Mouse (Mus musculus): Measurements from ENCODE around the gene Klhl12. TPM values are rescaled to one million over a fixed set of nuclear protein-coding genes. Genes with fewer than 3 reads are reported as not detected.
"Not testable (repeated sequence)": the region's sequence is repeated elsewhere in the genome, so short reads cannot be mapped to it uniquely, and the experiment has no call there.

Gene Klhl12
- polyA plus RNA-seq, 1 experiment from 2014 or later: 44.5 TPM

DNA sequence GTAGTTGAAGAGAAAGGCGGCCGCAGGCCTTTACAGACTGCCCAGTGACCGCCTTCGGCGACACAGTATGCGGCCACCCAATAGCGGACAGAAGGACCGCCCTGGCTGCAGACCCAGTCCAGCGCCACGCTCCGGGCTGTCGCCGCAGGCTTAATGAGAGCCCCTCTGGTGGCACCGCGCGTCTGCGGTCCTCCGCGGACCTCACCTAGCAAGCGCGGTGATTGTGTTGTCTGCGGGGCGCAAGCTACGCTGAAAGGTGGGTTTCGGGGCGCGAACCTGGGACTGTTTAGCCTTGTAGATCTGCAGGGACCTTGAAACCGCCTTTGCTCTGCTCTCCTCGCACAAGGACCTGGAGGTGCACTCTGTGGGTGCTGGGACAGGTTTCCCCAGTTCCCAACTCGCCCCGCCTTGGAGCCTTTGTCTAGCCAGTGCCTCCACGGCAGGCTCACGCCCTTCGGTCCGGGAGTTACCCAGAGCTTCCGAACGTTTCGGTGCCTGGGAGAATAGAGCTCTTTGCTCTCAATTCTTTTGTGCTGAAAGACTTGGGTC lies 58.1 kb downstream of the Klhl12 start:
- peak overlapping the region; percentile 86 for H3K4me2 ChIP-seq
- H3K27me3 ChIP-seq (replicated peaks; ENCODE audit: control insufficient read depth, insufficient read depth, low read length): peaks cover 18% of the 10 kb centered on the region
- ATAC-seq (replicated peaks; ENCODE audit: low FRiP score) (no peak; the same call in 1 of the 2 replicates), DNase-seq (ENCODE audit: low spot score) (peak; percentile 53)
- WGBS: 3% methylated on average over 38 of the region's 38 CpGs
- H3K4me3 ChIP-seq (ENCODE audit: low read depth, low read length): peak overlapping the region; percentile 56
- peaks cover 9% of the 10 kb centered on the region for H3K4me1 ChIP-seq (replicated peaks; ENCODE audit: control insufficient read depth, insufficient read depth, low read length)
- H3K9ac ChIP-seq (ENCODE audit: low read depth, low read length): peak overlapping the region; percentile 52
- no peaks in the 10 kb centered on the region for H3K9me3 ChIP-seq (ENCODE audit: control insufficient read depth, low read length)
- H3K36me3 ChIP-seq (ENCODE audit: control insufficient read depth, insufficient read depth, low read length): no peaks in the 10 kb centered on the region
- no peak overlapping the region for H3K27ac ChIP-seq (ENCODE audit: low read depth, low read length)

DNA sequence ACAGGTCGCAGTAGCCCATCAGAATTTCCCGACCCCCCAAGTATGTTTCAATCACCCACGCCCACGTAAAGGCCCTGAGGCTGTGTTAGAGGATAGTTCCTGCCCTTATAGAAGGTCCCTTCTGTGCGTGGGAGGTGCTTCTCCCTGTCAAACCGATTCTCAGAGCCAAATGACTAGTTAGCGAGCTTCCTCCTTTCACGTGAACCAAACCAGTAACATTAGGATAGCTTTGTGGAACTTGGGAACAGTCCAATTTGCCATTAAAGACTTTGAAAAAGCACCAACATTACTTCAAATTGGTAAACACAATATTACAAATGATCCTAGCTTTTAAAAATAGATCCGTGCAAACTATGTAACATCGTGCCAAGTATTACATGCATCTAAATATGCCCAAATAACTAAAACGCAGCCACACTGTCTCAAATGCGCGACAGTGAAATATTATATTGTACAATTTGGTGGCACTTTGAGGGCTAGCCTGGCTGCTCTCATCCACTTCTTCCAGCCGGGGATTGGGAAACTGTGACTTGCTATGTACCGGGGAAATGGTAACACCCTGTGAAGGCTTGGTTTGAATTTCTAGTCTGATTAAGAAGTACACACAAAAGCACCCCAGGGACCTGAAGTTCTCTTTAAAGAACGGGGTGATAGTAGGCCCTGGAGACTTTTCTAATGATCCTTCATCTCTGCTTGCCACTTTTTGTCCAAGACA lies 58.7 kb downstream of the Klhl12 start:
- Histone ChIP-seq H3K4me1 (replicated peaks; ENCODE audit: control insufficient read depth, insufficient read depth, low read length) (peaks cover 12% of the 10 kb centered on the region), H3K4me2 (peak overlapping the region; percentile 86), H3K27me3 (replicated peaks; ENCODE audit: control insufficient read depth, insufficient read depth, low read length) (peaks cover 18% of the 10 kb centered on the region), H3K36me3 (ENCODE audit: control insufficient read depth, insufficient read depth, low read length) (no peaks in the 10 kb centered on the region), H3K27ac (ENCODE audit: low read depth, low read length) (no peak overlapping the region), H3K9ac (ENCODE audit: low read depth, low read length) (peak overlapping the region; percentile 52; the same call in 1 of the 2 replicates), H3K9me3 (ENCODE audit: control insufficient read depth, low read length) (no peaks in the 10 kb centered on the region), H3K4me3 (ENCODE audit: low read depth, low read length) (peak overlapping the region; percentile 56)
- no peak for ATAC-seq (replicated peaks; ENCODE audit: low FRiP score)
- WGBS: 45% methylated on average over 16 of the region's 16 CpGs
- DNase-seq (ENCODE audit: low spot score): no peak

DNA sequence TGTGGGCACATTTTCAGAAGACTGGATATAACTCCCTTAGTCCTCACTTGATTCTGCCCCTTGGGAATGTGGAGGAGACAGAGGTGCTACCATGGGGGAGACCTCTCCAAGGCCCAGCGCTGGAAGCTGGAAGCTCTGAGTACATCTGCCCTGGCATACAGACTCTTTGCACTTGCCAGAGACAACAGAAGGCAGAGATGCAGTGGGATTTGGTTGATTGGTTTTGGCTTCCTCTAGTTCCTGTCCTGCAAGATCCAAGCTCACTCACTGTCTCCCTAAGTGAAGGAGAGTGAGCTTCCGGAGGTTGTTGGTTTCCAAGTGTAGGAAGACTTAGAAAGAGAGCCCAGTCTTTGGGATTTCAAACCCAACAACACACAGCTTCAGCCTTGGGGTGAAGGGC lies 60.6 kb downstream of the Klhl12 start:
- Histone ChIP-seq H3K27ac (ENCODE audit: low read depth, low read length) (no peak overlapping the region), H3K4me2 (no peak overlapping the region), H3K4me1 (replicated peaks; ENCODE audit: control insufficient read depth, insufficient read depth, low read length) (peaks cover 15% of the 10 kb centered on the region), H3K9me3 (ENCODE audit: control insufficient read depth, low read length) (no peaks in the 10 kb centered on the region), H3K27me3 (replicated peaks; ENCODE audit: control insufficient read depth, insufficient read depth, low read length) (peaks cover 18% of the 10 kb centered on the region), H3K9ac (ENCODE audit: low read depth, low read length) (no peak overlapping the region), H3K36me3 (ENCODE audit: control insufficient read depth, insufficient read depth, low read length) (no peaks in the 10 kb centered on the region), H3K4me3 (ENCODE audit: low read depth, low read length) (no peak overlapping the region)
- no peak for DNase-seq (ENCODE audit: low spot score)
- no peak for ATAC-seq (replicated peaks; ENCODE audit: low FRiP score)
- 83% methylated on average over 2 of the region's 2 CpGs for WGBS

DNA sequence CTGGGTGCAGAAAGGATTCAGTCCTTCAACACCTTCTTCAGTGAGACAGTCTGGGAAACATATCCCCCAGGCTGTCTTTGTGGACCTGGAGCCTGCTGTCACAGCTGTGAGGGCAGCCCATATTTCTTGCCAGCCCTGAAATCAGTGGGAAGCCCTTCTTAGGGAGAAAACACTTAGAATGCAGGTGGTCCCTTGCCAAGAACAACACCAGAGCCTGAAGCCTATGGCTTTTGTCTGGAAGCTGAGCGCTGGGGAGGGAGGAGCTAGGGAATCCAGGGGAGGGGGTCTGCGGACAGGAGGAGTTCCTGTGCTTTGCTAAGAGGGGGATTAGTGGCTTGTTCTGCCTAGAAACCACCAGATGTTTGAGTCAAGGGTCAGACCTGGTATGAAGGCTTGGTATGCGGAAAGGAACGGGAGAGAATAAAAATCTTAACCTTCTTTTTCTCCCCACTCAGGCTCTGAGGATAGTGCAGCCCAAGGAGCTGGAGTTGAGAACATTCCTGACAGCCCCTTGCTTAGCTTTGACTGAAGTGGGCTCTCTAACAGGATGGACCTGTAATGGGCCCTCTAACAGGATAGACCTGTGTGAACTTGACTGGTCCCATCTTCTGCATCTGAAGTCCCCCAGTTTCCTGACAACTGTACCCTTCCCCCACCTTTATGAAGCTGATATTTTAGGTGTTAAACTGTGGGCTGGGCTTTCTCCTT lies 61.3 kb downstream of the Klhl12 start:
- no peak for DNase-seq (ENCODE audit: low spot score)
- peaks cover 23% of the 10 kb centered on the region for H3K4me1 ChIP-seq (replicated peaks; ENCODE audit: control insufficient read depth, insufficient read depth, low read length)
- H3K9me3 ChIP-seq (ENCODE audit: control insufficient read depth, low read length): no peaks in the 10 kb centered on the region
- no peak overlapping the region for H3K27ac ChIP-seq (ENCODE audit: low read depth, low read length)
- no peaks in the 10 kb centered on the region for H3K36me3 ChIP-seq (ENCODE audit: control insufficient read depth, insufficient read depth, low read length)
- no peak overlapping the region for H3K4me2 ChIP-seq
- ATAC-seq (replicated peaks; ENCODE audit: low FRiP score): no peak
- 43% methylated on average over 4 of the region's 4 CpGs for WGBS
- H3K9ac ChIP-seq (ENCODE audit: low read depth, low read length): no peak overlapping the region
- peaks cover 18% of the 10 kb centered on the region for H3K27me3 ChIP-seq (replicated peaks; ENCODE audit: control insufficient read depth, insufficient read depth, low read length)
- H3K4me3 ChIP-seq (ENCODE audit: low read depth, low read length): no peak overlapping the region

DNA sequence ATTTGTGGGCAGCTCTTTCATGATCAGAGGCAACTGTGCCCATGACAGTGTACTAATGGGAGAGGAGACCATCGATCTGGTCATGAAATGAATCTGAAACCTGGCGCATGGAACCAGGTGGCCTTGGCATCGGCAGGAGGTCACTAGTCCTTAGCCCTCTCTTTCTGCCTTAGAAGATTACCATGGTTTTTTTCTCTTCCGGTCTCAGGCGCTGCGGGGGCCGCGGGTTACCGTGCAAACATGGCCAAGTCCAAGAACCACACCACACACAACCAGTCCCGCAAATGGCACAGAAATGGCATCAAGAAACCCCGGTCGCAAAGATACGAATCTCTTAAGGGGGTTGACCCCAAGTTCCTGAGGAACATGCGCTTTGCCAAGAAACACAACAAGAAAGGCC lies 62.5 kb downstream of the Klhl12 start:
- not testable (repeated sequence) for ATAC-seq (replicated peaks; ENCODE audit: low FRiP score); H3K36me3 ChIP-seq (ENCODE audit: control insufficient read depth, insufficient read depth, low read length); H3K9me3 ChIP-seq (ENCODE audit: control insufficient read depth, low read length); DNase-seq (ENCODE audit: low spot score); H3K4me2 ChIP-seq; H3K27ac ChIP-seq (ENCODE audit: low read depth, low read length); H3K4me3 ChIP-seq (ENCODE audit: low read depth, low read length); H3K9ac ChIP-seq (ENCODE audit: low read depth, low read length)
- peaks cover 24% of the 10 kb centered on the region for H3K4me1 ChIP-seq (replicated peaks; ENCODE audit: control insufficient read depth, insufficient read depth, low read length)
- 91% methylated on average over 14 of the region's 14 CpGs for WGBS
- peaks cover 11% of the 10 kb centered on the region for H3K27me3 ChIP-seq (replicated peaks; ENCODE audit: control insufficient read depth, insufficient read depth, low read length)

DNA sequence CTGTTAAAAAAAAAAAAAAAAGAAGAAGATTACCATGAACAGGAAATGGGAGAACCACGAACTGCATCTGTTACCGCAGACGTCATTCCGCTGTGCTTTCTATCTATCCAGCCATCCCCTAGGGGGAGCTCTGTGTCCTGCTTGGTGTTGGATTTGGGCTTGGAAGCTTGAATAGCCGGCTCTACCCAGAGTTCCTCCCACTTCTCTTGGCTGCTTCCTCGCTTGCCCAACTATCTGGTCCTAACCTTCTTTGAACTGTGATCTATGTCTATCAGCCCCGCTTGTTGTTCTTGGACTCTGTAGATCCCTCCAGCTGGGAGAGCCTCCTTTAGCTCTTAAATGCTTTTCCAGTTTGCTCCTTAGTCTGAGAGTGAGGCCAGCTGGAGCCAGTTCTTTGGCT lies 63.3 kb downstream of the Klhl12 start:
- H3K27ac ChIP-seq (ENCODE audit: low read depth, low read length): no peak overlapping the region
- peak; percentile 68 for ATAC-seq (replicated peaks; ENCODE audit: low FRiP score)
- H3K9ac ChIP-seq (ENCODE audit: low read depth, low read length): no peak overlapping the region
- WGBS: 2% methylated on average over 7 of the region's 7 CpGs
- H3K4me1 ChIP-seq (replicated peaks; ENCODE audit: control insufficient read depth, insufficient read depth, low read length): peaks cover 15% of the 10 kb centered on the region
- DNase-seq (ENCODE audit: low spot score): peak; percentile 69
- no peaks in the 10 kb centered on the region for H3K9me3 ChIP-seq (ENCODE audit: control insufficient read depth, low read length)
- no peak overlapping the region for H3K4me2 ChIP-seq
- H3K27me3 ChIP-seq (replicated peaks; ENCODE audit: control insufficient read depth, insufficient read depth, low read length): peaks cover 5% of the 10 kb centered on the region; the same call in 1 of the 2 replicates
- H3K36me3 ChIP-seq (ENCODE audit: control insufficient read depth, insufficient read depth, low read length): no peaks in the 10 kb centered on the region
- no peak overlapping the region for H3K4me3 ChIP-seq (ENCODE audit: low read depth, low read length)

DNA sequence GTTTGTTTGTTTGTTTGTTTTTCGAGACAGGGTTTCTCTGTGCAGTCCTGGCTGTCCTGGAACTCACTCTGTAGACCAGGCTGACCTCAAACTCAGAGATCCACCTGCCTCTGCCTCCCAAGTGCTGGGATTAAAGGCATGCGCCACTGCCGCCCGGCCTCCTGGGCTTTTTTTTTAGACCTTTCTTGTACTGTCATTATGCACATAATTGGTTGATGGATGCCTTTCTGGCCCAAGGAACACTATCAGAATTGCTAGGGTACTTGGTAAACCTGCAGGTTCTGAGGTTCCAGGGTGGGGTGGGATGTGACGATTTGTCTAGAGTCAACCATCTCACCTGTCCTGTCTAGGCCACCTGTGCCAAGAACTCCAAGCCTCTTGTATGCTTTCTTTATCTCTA lies 63.9 kb downstream of the Klhl12 start:
- not testable (repeated sequence) for H3K27me3 ChIP-seq (replicated peaks; ENCODE audit: control insufficient read depth, insufficient read depth, low read length); H3K36me3 ChIP-seq (ENCODE audit: control insufficient read depth, insufficient read depth, low read length); H3K4me3 ChIP-seq (ENCODE audit: low read depth, low read length); H3K9me3 ChIP-seq (ENCODE audit: control insufficient read depth, low read length); H3K4me2 ChIP-seq; H3K9ac ChIP-seq (ENCODE audit: low read depth, low read length); ATAC-seq (replicated peaks; ENCODE audit: low FRiP score); H3K27ac ChIP-seq (ENCODE audit: low read depth, low read length); DNase-seq (ENCODE audit: low spot score)
- 88% methylated on average over 5 of the region's 5 CpGs for WGBS
- H3K4me1 ChIP-seq (replicated peaks; ENCODE audit: control insufficient read depth, insufficient read depth, low read length): peaks cover 15% of the 10 kb centered on the region

DNA sequence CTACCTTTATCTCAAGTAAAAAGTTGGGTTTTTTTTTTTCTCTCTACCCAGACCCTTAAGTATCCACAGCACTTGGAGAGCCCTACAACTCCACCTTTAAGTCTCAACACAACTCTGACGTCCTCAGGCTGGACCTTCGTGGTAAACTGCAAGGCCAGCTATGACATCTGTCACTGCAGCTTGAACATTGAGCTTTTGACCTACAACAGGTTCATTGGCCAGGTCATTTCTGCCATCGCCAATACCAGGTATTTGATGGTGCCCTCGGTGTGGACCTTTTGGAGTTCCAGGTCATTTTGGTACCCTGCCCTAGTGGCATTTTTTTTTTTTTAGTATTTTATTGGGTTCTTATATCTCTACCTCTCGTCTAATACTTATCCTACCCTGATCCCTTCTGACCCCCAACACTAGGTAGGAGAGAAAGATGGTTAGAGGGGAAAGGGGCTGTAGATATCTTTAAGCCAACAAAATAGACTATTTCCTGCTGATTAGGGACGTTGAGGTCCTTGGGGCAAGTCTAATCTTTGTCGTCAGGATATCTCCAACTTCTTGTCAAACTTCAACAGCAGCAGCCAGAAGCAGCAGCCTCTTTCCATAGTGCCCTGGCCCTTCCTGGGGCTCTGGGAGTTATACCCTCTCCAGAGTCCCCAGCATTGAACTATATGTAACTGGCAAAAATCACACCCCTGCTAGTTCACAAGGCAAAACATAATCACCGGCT lies 64.8 kb downstream of the Klhl12 start:
- peak; percentile 48; the same call in 1 of the 2 replicates for ATAC-seq (replicated peaks; ENCODE audit: low FRiP score)
- WGBS: 41% methylated on average over 8 of the region's 8 CpGs
- peak overlapping the region; percentile 35 for H3K4me2 ChIP-seq

More for the DNA sequence above, 64.8 kb downstream of the Klhl12 start:
- Histone ChIP-seq H3K4me3 (ENCODE audit: low read depth, low read length) (no peak overlapping the region), H3K36me3 (ENCODE audit: control insufficient read depth, insufficient read depth, low read length) (no peaks in the 10 kb centered on the region), H3K27ac (ENCODE audit: low read depth, low read length) (peak overlapping the region; percentile 57; the same call in 1 of the 2 replicates), H3K9me3 (ENCODE audit: control insufficient read depth, low read length) (no peaks in the 10 kb centered on the region), H3K9ac (ENCODE audit: low read depth, low read length) (no peak overlapping the region), H3K4me1 (replicated peaks; ENCODE audit: control insufficient read depth, insufficient read depth, low read length) (peaks cover 15% of the 10 kb centered on the region), H3K27me3 (replicated peaks; ENCODE audit: control insufficient read depth, insufficient read depth, low read length) (no peaks in the 10 kb centered on the region)
- no peak for DNase-seq (ENCODE audit: low spot score)
